Mouse (Mus musculus) embryonic fibroblast, embryonic 13.5 days (primary cell): ENCODE data around the gene Crocc.

Source experiments
- CTCF ChIP-seq: IDR thresholded peaks from 2 replicates; pipeline ENCODE4 v1.5.1; 2011; ENCODE audit warnings: mild to moderate bottlenecking, control low read depth, low read length, moderate library complexity, borderline replicate concordance; ENCODE audit not compliant: insufficient read depth
- POLR2A ChIP-seq: IDR thresholded peaks from 2 replicates; pipeline ENCODE4 v1.6.1; 2011; ENCODE audit warnings: low read depth, mild to moderate bottlenecking, control low read depth, low read length, moderate library complexity

- TF ChIP-seq POLR2A = no peak
- TF ChIP-seq CTCF = no peak
Observed at GRCm38 (mm10) chr4:140988706-140989290, 71.6 kb downstream of the Crocc start.
